Mouse (Mus musculus): ENCODE results near the gene Mid1.

The Mid1 gene

DNA sequence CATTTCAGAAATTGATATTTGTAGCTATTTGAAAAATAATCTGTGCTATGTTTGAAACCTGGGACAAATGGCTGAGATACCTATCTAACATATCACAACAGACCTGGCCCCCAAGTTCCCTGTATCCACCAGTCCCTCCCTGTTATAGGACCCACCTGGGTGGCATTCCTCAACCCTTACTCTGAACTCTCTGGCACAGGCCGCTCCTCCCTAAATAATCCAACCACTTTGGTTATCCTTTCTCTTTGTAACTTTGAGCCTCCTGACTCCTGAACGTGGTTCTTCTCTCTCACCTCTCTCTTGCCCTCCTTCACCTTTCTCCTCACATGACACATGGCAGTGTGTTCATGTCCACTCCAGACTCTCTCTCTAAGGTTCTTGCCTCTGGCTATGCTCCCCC, 287.1 kb downstream of the Mid1 start:
- peak; percentile 7 for DNase-seq (ENCODE audit: low spot score)

DNA sequence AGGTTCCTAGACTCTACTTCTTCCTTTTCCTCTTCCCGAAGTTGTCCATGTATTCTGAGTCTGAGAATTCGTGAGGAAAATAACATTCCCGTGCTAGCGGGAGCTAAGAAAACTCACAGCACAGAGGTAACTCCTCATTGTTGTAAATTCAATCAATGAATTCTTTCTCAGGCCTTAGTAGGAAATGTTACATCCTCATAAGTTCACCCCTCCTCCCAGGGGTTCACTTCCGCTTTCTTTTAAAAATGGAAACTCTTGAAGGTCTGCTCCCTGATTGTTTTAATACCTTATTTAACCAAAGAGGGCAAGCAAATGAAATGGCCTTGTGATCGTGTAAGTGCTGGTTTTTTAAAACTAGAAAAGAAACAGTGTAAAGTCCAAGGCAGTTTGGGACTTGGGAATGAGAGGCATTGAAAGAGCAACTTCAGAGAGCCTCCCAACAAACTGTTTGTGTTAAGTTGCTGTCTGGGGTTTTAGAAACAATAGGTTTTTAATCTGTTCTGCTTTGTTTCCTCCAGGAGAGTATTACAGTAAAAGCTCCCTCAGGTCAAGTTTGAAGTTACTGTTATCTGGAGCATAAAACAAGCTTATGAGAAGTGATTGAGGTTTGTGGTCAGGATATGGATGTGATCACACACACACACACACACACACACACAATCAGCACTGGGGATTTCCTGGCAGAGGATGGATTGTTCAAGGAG, 287.9 kb downstream of the Mid1 start:
- DNase-seq (ENCODE audit: low spot score): peak; percentile 5

- peak; percentile 16 for DNase-seq (ENCODE audit: low spot score)
Measured at GRCm38 (mm10) chrX:169973806-169974205, 288.8 kb downstream of the Mid1 start.

- DNase-seq (ENCODE audit: low spot score): peak; percentile 15
Measured at GRCm38 (mm10) chrX:169974456-169974855, 289.5 kb downstream of the Mid1 start.

DNA sequence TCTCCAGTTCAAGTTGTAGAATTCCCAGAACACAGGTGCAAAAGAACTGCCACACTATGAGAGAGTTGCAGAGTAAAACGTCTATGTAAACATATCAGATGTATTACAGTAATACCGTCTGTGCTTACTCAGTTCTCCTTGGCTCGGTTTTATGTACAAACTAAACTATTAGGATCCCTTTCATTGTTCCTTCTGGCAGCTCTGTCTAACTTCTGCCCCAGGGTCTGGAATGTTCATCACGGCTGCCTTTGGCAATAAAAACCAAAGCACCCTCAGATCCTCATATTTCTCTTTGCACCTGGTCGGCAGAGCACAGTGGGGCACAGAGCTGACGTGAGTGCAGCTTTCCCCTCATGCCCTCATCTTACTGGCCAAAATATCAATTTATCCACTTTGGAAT, 290.0 kb downstream of the Mid1 start:
- DNase-seq (ENCODE audit: low spot score): peak; percentile 19

DNA sequence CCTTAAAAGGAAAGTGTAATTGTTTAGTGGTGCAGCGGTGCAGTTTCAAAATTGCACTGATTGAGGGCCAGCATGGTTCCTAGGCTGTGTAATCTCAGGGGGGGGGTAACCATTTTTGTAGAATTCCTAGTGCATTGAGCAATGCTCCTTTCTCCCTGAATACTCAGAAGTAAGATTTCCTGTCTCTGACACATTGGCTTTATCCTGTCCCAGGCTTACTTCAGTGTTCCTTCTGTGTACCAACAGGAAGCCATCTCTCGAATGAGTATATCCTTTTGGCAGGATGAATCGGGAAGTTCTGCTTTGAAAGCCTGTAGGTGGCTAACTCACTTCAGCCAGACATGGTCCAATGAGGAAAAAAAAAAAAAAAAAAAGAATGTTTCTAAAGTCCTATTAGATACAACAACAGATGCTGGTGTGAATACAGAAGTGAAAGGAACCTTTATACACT, 290.7 kb downstream of the Mid1 start:
- DNase-seq (ENCODE audit: low spot score): peak; percentile 29

- DNase-seq (ENCODE audit: low spot score): peak; percentile 4
Measured at GRCm38 (mm10) chrX:169976340-169976739, 291.3 kb downstream of the Mid1 start.

DNA sequence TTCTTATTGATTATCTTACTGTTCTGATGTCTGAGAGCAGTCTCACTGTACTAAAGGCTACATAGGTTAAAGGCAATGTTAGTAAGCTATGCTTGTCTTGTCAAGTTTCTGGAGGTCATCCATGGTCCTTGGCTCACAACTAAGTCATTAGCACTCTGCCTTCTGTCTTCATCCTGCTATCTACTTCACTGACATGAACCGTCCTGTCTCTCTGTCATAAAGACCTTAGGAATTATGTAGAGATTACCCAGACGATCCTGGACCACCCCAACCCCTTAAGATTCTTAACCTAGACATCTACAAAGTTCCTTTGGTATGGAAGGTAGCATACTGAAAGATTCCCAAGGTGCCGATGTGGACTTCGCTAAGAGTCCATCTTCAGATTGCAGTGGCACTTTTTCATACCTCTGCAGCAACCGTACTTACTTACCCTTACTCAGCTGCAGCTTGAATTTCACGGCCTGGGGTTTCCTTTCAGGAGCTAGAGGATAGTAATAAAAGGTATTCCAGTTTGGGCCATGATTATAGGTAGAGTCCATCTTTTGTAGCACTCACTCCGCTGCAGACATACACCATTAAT, 292.9 kb downstream of the Mid1 start:
- DNase-seq (ENCODE audit: low spot score): peak; percentile 38

DNA sequence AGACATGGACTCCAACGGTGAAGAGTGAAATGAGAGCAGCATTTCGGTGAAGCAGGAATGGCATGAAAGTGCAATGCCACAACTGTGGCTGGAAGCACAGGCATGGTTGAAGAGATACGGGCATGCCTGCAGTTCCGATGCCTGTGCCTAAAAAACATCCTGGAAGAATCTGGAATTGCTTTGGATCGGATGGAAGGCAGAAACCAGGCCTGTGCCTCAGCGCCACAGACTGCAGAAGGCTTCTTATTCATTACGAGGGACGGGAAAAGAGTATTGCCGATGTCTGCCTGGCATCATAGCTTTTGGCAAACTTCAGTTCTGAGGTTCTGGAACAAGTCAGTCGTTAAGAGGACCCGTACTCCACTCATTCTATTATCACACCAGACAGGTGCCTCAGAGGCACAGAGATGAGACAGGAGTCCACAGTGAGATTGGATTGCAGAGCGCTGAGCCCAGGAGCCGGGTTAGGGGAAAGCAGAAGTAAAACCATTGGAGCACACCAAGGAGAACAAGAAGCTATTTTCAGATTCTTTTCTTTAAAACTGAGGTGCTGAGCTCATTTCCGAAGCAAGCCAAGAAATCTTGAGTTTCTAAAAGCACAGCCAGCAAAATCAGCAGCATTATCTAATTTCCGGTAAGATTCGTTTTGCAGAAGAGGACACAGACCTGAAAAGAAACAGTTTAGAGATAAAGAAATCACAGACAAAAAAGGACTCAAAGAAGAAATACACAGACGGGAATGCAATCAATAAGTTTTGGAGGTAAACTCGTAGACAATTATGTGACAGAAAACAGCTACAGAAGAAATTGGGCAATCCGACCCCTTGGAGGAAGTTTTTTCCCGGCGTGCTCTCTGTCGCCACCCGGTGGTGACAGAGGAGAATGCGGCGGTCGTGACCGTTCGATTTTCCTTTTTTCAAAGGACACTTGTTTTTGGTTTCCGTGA, 293.7 kb downstream of the Mid1 start:
- DNase-seq (ENCODE audit: low spot score): peak; percentile 85

DNA sequence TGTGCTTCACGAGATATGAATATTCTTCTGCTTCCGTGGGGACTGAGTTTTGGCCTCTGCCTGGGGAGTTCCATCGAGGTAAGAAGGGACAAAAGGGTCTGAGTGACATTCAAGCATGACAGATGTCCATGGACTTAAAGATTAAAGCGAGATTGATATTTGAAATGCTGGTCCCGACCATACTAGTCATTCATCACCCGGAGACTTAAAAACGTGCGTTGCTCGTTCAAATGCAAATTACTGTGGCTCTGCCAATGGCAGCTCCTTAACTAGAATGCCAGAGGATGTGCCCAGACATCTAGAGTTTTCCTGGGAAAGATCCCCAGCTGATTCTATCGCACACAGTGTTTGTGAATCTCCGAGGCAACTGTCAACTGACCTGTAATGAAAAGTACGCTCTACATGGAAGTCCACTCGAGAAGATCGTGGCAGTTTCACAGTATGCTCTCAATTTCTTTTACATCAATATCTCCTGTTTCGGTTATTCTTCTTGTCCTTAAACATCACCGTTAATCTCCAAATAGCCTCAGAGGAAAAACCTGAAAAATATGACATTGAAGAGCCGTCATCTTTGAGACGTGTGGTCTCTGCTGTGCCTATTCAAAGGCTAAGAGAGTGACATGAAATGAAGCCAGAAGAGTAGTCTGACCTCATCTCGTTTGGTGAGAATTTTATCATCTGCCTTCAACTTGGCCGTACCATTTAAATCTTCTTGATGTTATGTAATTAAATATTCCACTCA, 294.6 kb downstream of the Mid1 start:
- DNase-seq (ENCODE audit: low spot score): peak; percentile 36

DNA sequence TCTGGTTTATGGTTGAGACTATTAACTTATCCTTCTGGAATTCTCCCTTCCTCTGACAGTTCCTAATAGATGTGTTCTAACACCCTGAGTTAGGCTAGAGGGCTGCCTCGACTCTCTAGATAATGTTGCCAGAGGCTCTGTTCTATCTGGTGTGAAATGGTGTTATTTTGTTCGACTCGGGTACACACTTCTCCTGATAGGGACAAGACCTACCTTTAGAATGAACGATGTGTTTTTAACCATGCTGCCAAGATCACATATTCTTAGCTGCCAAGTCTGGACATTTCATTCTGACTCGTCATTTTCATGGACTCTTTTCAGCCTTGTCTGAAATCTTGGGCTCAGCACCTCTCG, 295.2 kb downstream of the Mid1 start:
- DNase-seq (ENCODE audit: low spot score): peak; percentile 19

DNA sequence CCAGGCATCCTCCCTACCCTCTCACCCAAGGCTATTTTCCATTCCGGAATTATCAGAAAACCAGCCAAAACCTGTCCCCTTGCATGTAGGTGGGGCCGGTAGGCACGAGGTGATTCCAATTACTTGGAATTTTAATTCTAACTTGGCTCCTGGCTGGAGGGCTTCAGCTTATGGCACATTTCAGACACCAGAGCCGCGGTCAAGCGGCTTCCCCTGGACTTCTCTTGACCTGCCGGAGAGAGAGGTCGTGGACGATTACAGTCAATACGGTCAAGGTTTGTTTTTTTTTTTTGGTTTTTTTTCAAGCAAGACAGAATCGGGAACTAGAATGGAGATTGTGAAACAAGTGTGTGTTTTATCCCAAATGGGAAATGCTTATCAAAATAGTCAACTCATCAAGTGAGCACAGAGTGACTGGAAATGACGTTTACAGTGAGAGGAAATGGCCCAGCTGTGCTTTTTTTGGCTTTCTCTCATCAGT, 295.9 kb downstream of the Mid1 start:
- peak; percentile 37 for DNase-seq (ENCODE audit: low spot score)

- DNase-seq (ENCODE audit: low spot score): peak; percentile 60
Measured at GRCm38 (mm10) chrX:169981761-169982181, 296.8 kb downstream of the Mid1 start.

- peak; percentile 31 for DNase-seq (ENCODE audit: low spot score)
Measured at GRCm38 (mm10) chrX:169982606-169983400, 297.8 kb downstream of the Mid1 start.

DNA sequence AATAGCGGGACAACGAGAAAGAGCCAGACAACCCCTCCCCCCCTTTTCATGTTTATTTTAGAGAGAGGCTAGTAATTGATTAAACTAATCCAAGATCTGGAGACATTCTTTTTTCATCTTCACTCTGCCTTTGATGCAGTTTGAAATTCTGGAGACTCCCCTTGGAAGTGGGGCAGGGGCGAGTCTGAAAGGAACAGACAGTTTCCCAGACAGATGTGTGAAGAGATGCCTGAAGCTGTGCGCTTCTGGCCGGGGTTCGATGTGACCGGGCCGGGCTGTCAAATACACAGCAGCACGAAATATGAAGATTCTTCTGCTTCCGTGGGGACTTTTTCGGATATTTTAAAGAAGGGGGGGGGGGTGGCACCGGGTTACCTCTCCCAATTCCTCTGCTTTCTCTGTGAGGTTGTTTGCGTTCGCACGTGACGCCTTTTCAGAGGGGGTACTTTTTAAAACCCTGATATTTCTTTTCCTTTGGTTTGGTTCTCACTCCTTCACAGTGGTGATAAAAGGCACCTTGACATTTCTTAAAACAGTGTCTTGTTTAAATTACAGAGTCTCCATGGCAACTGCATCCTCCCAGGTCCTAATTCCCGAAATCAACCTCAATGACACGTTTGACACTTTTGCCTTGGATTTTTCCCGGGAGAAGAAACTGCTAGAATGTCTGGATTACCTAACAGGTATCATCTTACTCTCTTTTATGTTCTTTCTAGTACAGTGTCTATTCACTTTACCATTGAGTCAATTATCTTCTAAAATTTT, 298.6 kb downstream of the Mid1 start:
- peak; percentile 33 for DNase-seq (ENCODE audit: low spot score)

DNA sequence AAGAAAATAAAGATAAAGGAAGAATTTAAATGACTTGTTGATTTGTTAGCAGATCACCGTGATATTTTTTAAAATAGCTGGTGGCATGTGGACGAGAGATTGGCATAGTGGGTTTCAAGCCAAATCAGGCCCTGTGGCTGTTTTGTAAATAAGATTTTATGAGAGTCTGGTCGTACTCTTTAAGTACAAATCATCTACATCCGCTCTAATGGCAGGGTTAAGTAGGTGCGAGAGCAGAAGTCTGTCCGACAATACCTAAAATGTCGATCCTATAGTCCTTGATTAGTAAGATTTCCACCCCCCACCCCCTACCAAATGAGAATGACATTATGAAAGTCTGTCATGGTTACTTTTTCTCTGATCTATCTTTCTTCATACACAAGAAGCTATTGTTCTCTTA, 299.3 kb downstream of the Mid1 start:
- peak; percentile 8 for DNase-seq (ENCODE audit: low spot score)

DNA sequence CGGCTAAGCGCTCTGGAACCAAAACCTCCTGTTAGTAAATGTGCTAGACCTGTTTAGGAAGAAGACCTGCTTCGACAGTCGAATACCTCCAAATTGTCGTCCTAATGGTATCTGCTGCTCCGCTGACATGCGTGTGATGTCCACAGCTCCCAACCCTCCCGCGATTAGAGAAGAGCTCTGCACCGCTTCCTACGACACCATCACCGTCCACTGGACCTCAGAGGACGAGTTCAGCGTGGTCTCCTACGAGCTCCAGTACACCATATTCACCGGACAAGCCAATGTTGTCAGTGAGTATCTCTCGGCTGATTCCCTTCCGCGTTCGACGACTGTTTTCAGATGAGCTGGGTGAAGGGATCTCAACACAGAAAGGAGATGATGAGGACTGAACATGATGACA, 299.9 kb downstream of the Mid1 start:
- DNase-seq (ENCODE audit: low spot score): peak; percentile 39

- DNase-seq (ENCODE audit: low spot score): peak; percentile 65
Measured at GRCm38 (mm10) chrX:169985796-169986195, 300.8 kb downstream of the Mid1 start.

- peak; percentile 84 for DNase-seq (ENCODE audit: low spot score)
Measured at GRCm38 (mm10) chrX:169986519-169987367, 301.7 kb downstream of the Mid1 start.
